Mouse (Mus musculus) CH12.LX (cell line): ENCODE data around the gene Zfp433. TPM values are rescaled to one million over a fixed set of nuclear protein-coding genes. Genes with fewer than 3 reads are reported as not detected.
"Not testable (repeated sequence)": the region's sequence is repeated elsewhere in the genome, so short reads cannot be mapped to it uniquely, and the experiment has no call there.

Experiments used
- DNase-seq: peaks from one replicate; pipeline ENCODE4 v3.0.0-alpha.2; 2013; ENCODE audit errors: extremely low read depth
- H3K27ac ChIP-seq: 2 replicates; pipeline ENCODE4 v1.5.1; 2012; ENCODE audit warnings: low read depth, mild to moderate bottlenecking, control low read depth, moderate library complexity; ENCODE audit not compliant: insufficient read depth
- H3K27me3 ChIP-seq: replicated peaks from 2 replicates; pipeline ENCODE3; 2012; ENCODE audit warnings: inconsistent platforms
- H3K36me3 ChIP-seq, 2 experiments: replicated peaks in 1 of 2; 2 replicates each; pipeline versions ENCODE3 to v1.6.1; 2012; ENCODE audit warnings: inconsistent platforms in 1 of 2, low read length in 1 of 2, mild to moderate bottlenecking in 1 of 2, mixed read lengths in 1 of 2, moderate library complexity in 1 of 2; ENCODE audit not compliant: control insufficient read depth in 1 of 2, insufficient read depth in 1 of 2
- H3K4me1 ChIP-seq, 2 experiments: 2 replicates each; pipeline ENCODE4 v1.6.1; 2012; ENCODE audit warnings: inconsistent platforms in 1 of 2, moderate library complexity in 1 of 2; ENCODE audit not compliant: insufficient read depth in 2 of 2, control insufficient read depth in 1 of 2
- H3K4me2 ChIP-seq: 2 replicates; pipeline ENCODE4 v1.6.1; 2012; ENCODE audit warnings: low read depth, mild to moderate bottlenecking, control low read depth; ENCODE audit not compliant: poor library complexity, insufficient read depth, severe bottlenecking
- H3K4me3 ChIP-seq, 3 experiments: fragments of 150-350 bp in 1 of 3; sonication (generic) in 1 of 3; replicated peaks in 1 of 3; 2 replicates each; pipeline versions ENCODE3 to v1.5.1; 2011 to 2012; ENCODE audit warnings: low read depth in 2 of 3, low read length in 2 of 3, mild to moderate bottlenecking in 2 of 3, moderate library complexity in 2 of 3, control low read depth in 1 of 3, improper control_type of control experiment in 1 of 3, inconsistent platforms in 1 of 3, mixed read lengths in 1 of 3; ENCODE audit not compliant: poor library complexity in 1 of 3
- H3K79me2 ChIP-seq: replicated peaks from 2 replicates; pipeline ENCODE4 v1.6.1; 2012; ENCODE audit warnings: mild to moderate bottlenecking, moderate library complexity; ENCODE audit not compliant: control insufficient read depth, poor library complexity, insufficient read depth, severe bottlenecking; ENCODE audit errors: extremely low read depth
- H3K9ac ChIP-seq: 2 replicates; pipeline ENCODE4 v1.6.1; 2012; ENCODE audit warnings: low read depth, mild to moderate bottlenecking, control low read depth, moderate library complexity; ENCODE audit not compliant: insufficient read depth
- H3K9me3 ChIP-seq: replicated peaks from 2 replicates; pipeline ENCODE3; 2012; ENCODE audit warnings: low read length, inconsistent platforms, mixed read lengths
- CHD1 ChIP-seq: IDR thresholded peaks from 2 replicates; pipeline ENCODE4 v1.6.1; 2012; ENCODE audit warnings: low read depth, low read length, improper control_type of control experiment, inconsistent platforms
- ELF1 ChIP-seq: IDR thresholded peaks from 2 replicates; pipeline ENCODE4 v1.6.1; 2014; ENCODE audit warnings: low read depth, mild to moderate bottlenecking, inconsistent platforms, low read length, improper control_type of control experiment
- EP300 ChIP-seq: IDR thresholded peaks from 2 replicates; pipeline ENCODE4 v1.6.1; 2011; ENCODE audit warnings: low read length, improper control_type of control experiment
- ETS1 ChIP-seq: conservative IDR thresholded peaks from 2 replicates; pipeline ENCODE4 v1.6.1; 2012; ENCODE audit warnings: low read depth, mild to moderate bottlenecking, inconsistent platforms, low read length, improper control_type of control experiment, moderate library complexity
- MAFK ChIP-seq: IDR thresholded peaks from 2 replicates; pipeline ENCODE4 v1.6.1; 2011; ENCODE audit warnings: low read length, improper control_type of control experiment; ENCODE audit not compliant: insufficient replicate concordance
- MAZ ChIP-seq: IDR thresholded peaks from 2 replicates; pipeline ENCODE4 v1.6.1; 2012; ENCODE audit warnings: low read depth, mild to moderate bottlenecking, inconsistent platforms, low read length, improper control_type of control experiment, moderate library complexity
- MXI1 ChIP-seq: IDR thresholded peaks from 2 replicates; pipeline ENCODE4 v1.6.1; 2011; ENCODE audit warnings: mild to moderate bottlenecking, low read depth, low read length, improper control_type of control experiment
- NRF1 ChIP-seq: IDR thresholded peaks from 2 replicates; pipeline ENCODE4 v1.6.1; 2014; ENCODE audit warnings: low read depth, mild to moderate bottlenecking, inconsistent platforms, low read length, improper control_type of control experiment, moderate library complexity
- RAD21 ChIP-seq: IDR thresholded peaks from 2 replicates; pipeline ENCODE4 v1.6.1; 2011; ENCODE audit warnings: low read depth, mild to moderate bottlenecking, low read length, improper control_type of control experiment, moderate library complexity
- RCOR1 ChIP-seq: conservative IDR thresholded peaks from 2 replicates; pipeline ENCODE4 v1.6.1; 2012; ENCODE audit warnings: low read depth, mild to moderate bottlenecking, inconsistent platforms, low read length, improper control_type of control experiment
- UBTF ChIP-seq: IDR thresholded peaks from 2 replicates; pipeline ENCODE4 v1.6.1; 2012; ENCODE audit warnings: low read depth, mild to moderate bottlenecking, inconsistent platforms, low read length, improper control_type of control experiment, moderate library complexity
- USF1 ChIP-seq: IDR thresholded peaks from 2 replicates; pipeline ENCODE4 v1.6.1; 2014; ENCODE audit warnings: low read depth, mild to moderate bottlenecking, inconsistent platforms, low read length, improper control_type of control experiment
- ZC3H11A ChIP-seq: IDR thresholded peaks from 2 replicates; pipeline ENCODE4 v1.6.1; 2012; ENCODE audit warnings: low read depth, mild to moderate bottlenecking, inconsistent platforms, low read length, improper control_type of control experiment
- ZMIZ1 ChIP-seq: IDR thresholded peaks from 2 replicates; pipeline ENCODE4 v1.6.1; 2012; ENCODE audit warnings: low read depth, mild to moderate bottlenecking, inconsistent platforms, low read length, improper control_type of control experiment
- dilution Hi-C: fragments of 300-500 bp; cut with MboI; formaldehyde crosslinking; loops from 2 replicates; pipeline ENCODE4 v1.14.3; 2020; ENCODE audit warnings: low sequenced_read_pairs; ENCODE audit not compliant: extremely low pct_unique_long_range_greater_than_20kb, extremely low pct_ligation_motif_present
- in situ Hi-C: fragments of 300-500 bp; cut with MboI; formaldehyde crosslinking; loops from 3 replicates; pipeline ENCODE4 v1.14.3; 2019; ENCODE audit warnings: low sequenced_read_pairs, low pct_ligation_motif_present, low pct_unique_long_range_greater_than_20kb, mixed read lengths
- polyA plus RNA-seq: library from polyadenylated mRNA; unstranded; fragments of >175 nt; gene quantifications from 2 replicates; pipeline ENCODE4 v1.2.1, GENCODE M21; 2012; ENCODE audit warnings: low read depth; ENCODE audit not compliant: insufficient read length
- total RNA-seq, 2 experiments: library from RNA; depleted of rRNA; stranded (reverse); fragments of 300-350 nt in 1 of 2; fragments of >200 nt in 1 of 2; gene quantifications; 2 replicates each; pipeline ENCODE4 v1.2.3; 2012 to 2014

Zfp433 gene
- 5.0 and 7.0 TPM in 2 replicates for total RNA-seq (2012; rRNA removed)
- 9.6 and 10.2 TPM in 2 replicates for total RNA-seq (2014; rRNA removed)
- 6.0 and 9.3 TPM in 2 replicates for polyA plus RNA-seq

DNA sequence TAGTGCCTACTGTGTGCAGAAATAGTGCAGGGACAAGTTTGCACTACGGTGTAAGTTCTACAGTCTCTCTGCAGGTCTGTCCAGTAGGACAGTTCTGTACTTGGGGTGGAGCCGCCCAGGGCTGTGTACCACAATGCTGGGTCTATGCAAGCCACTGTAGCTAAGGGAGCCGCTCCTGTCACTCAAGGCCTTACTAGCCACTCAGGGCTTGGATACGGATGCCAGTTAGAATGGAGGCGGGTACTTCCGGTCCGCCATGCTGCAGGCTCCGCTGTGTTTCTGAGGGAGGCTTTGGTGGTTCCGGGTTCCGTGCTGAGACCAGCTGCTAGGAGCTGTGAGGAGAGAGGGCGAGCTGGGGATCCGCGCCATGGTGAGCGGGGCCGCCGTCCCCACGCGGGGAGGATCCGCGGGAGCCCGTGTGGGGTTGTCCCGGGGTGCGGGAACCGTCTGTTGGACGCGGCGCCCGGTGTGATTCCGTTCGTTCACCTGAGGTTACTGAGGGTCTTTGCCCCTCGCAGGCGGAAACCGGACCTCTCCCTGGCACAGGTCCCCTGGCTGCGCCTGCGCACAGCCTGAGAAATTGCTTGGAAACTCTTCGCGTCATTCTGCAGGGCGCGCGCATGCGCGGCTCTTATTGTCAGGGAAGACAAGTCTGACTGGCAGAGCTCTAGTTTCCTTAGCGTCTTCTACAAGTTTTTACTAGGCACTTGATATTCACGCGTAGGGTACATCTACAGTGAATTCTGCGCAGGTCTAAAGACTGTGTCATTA is at the start of gene Zfp433:
Gene Zfp433, plus strand, starts transcription at position 295 of the 771 bp plus-strand sequence.
- H3K79me2 ChIP-seq, dilution Hi-C loops, H3K4me2 ChIP-seq, H3K9ac ChIP-seq, in situ Hi-C loops, H3K9me3 ChIP-seq, H3K27me3 ChIP-seq, H3K27ac ChIP-seq, H3K4me3 ChIP-seq, H3K4me1 ChIP-seq, DNase-seq, H3K36me3 ChIP-seq: not testable (repeated sequence)

DNA sequence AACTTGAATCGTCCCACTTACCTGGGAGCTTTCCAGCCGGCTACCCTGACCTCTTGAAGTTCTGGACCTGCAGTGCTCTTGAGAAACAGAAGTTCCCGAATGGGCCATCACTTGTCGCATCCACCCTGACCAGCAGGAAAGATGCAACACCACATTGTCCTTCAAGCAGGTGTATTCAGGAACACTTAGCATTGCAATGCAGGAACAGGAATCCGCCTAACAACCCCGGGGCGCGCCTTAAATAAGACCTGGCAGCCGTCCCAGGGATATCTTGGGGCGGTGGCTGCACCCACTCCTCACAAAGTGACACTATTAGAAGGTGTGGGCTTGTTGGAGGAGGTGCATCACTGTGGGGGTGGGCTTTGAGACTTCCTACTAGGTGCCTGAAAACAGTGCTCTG is 49.4 kb upstream of the Zfp433 start:
- DNase-seq: no peak
- Histone ChIP-seq H3K9me3 (peaks cover 29% of the 10 kb centered on the region), H3K27me3 (no peaks in the 10 kb centered on the region), H3K4me1 (peaks cover 2 to 19% of the 10 kb centered on the region in 2 experiments; a peak in 2 of 4 replicates), H3K9ac (no peak overlapping the region), H3K79me2 (peaks cover 29% of the 10 kb centered on the region), H3K36me3 (peaks cover 17 to 62% of the 10 kb centered on the region in 2 experiments), H3K27ac (no peak overlapping the region), H3K4me2 (no peak overlapping the region), H3K4me3 (no peak overlapping the region)
- in situ Hi-C loops (no loop called here), dilution Hi-C loops (no loop called here)
- TF ChIP-seq RCOR1: no peak
- no peak for TF ChIP-seq CHD1
- TF ChIP-seq UBTF: no peak
- no peak for TF ChIP-seq ZC3H11A
- no peak for TF ChIP-seq RAD21
- no peak for TF ChIP-seq MAZ
- no peak for TF ChIP-seq MXI1
- no peak for TF ChIP-seq USF1
- no peak for TF ChIP-seq NRF1
- no peak for TF ChIP-seq ETS1
- no peak for TF ChIP-seq EP300

DNA sequence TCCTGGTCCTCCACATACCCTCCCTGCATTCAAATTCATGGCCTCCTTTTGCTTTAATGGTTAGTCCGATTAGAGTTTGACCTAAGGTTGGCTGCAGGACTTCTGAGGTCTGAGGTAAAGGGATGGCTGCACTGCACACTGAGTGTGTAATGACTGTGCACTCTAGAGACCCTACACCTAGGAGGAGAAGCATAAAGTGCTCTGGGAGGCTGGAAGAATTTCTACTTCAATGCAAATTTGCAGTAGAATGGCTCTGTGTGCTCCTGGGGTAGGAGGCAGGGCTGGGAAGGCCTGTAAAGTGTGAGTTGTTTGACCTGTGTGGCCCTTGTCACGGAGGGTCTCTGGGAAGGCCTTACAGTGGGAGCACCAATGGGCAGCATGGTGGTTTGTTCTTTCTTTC is 48.5 kb upstream of the Zfp433 start:
- peaks cover 19% of the 10 kb centered on the region for H3K79me2 ChIP-seq
- TF ChIP-seq USF1 (no peak), ZMIZ1 (no peak), ZC3H11A (no peak), MAFK (no peak), ELF1 (no peak)
- peaks cover 30% of the 10 kb centered on the region for H3K9me3 ChIP-seq
- peaks cover 17 to 56% of the 10 kb centered on the region in 2 experiments for H3K36me3 ChIP-seq
- no peak for DNase-seq
- no peak overlapping the region for H3K27ac ChIP-seq
- no peak overlapping the region for H3K4me2 ChIP-seq
- H3K27me3 ChIP-seq: no peaks in the 10 kb centered on the region
- in situ Hi-C loops: no loop called here
- H3K4me1 ChIP-seq: peaks cover 0 to 11% of the 10 kb centered on the region in 2 experiments; a peak in 2 of 4 replicates
- dilution Hi-C loops: no loop called here
- H3K9ac ChIP-seq: no peak overlapping the region
- H3K4me3 ChIP-seq: no peak overlapping the region

DNA sequence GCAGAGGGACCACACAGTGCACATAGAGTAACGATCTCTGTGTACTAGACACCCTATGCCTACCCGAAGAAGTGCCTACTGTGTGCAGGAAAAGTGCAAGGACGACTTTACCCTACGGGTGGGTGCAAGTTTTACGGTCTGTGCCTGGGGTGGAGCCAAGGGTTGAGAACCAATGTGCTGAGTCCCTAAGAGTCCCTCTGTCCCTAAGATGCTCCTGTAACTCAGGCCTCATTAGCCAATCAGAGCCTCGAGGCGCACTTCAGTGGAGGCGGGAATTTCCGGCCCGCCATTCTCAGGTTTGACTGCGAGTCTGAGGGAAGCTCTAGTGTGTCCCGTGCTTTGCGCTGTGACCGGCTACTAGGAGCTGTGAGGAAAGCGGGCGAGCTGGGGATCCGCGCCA is 17.5 kb upstream of the Zfp433 start:
- H3K36me3 ChIP-seq, DNase-seq, H3K4me2 ChIP-seq, H3K4me3 ChIP-seq, H3K27ac ChIP-seq, in situ Hi-C loops, H3K27me3 ChIP-seq, dilution Hi-C loops, H3K9ac ChIP-seq, H3K4me1 ChIP-seq, H3K9me3 ChIP-seq, H3K79me2 ChIP-seq: not testable (repeated sequence)
